Mouse (Mus musculus): ENCODE data around the gene Psmd12.

Gene Psmd12

GRCm38 (mm10) chr11:107510362-107511269 is 31.3 kb downstream of the Psmd12 start:
- no peak for DNase-seq (ENCODE audit: low read depth, low spot score)

- peak; percentile 40 for DNase-seq (ENCODE audit: low read depth, low spot score)
These were observed 32.7 kb downstream of the Psmd12 start for GRCm38 (mm10) chr11:107511954-107512353.

GRCm38 (mm10) chr11:107513047-107513446 is 33.8 kb downstream of the Psmd12 start:
- no peak for DNase-seq (ENCODE audit: low read depth, low spot score)

- no peak for DNase-seq (ENCODE audit: low read depth, low spot score)
These were observed 37.1 kb downstream of the Psmd12 start for GRCm38 (mm10) chr11:107516387-107516786.

GRCm38 (mm10) chr11:107518645-107519429 is 39.6 kb downstream of the Psmd12 start:
- no peak for DNase-seq (ENCODE audit: low read depth, low spot score)

GRCm38 (mm10) chr11:107521153-107521552 is 41.9 kb downstream of the Psmd12 start:
- DNase-seq (ENCODE audit: low read depth, low spot score), result no peak

GRCm38 (mm10) chr11:107524966-107525365 is 45.7 kb downstream of the Psmd12 start:
- no peak for DNase-seq (ENCODE audit: low read depth, low spot score)

- no peak for DNase-seq (ENCODE audit: low read depth, low spot score)
These were observed 48.3 kb downstream of the Psmd12 start for GRCm38 (mm10) chr11:107527632-107528031.

- DNase-seq (ENCODE audit: low read depth, low spot score), result no peak
These were observed 50.0 kb downstream of the Psmd12 start for GRCm38 (mm10) chr11:107529320-107529719.

GRCm38 (mm10) chr11:107531445-107531844 is 52.2 kb downstream of the Psmd12 start:
- DNase-seq (ENCODE audit: low read depth, low spot score), result no peak

GRCm38 (mm10) chr11:107532271-107532670 is 53.0 kb downstream of the Psmd12 start:
- no peak for DNase-seq (ENCODE audit: low read depth, low spot score)

- DNase-seq (ENCODE audit: low read depth, low spot score), result no peak
These were observed 59.7 kb downstream of the Psmd12 start for GRCm38 (mm10) chr11:107538994-107539393.

GRCm38 (mm10) chr11:107540339-107540738 is 61.1 kb downstream of the Psmd12 start:
- no peak for DNase-seq (ENCODE audit: low read depth, low spot score)

- no peak for DNase-seq (ENCODE audit: low read depth, low spot score)
These were observed 66.6 kb downstream of the Psmd12 start for GRCm38 (mm10) chr11:107545747-107546476.

- DNase-seq (ENCODE audit: low read depth, low spot score), result no peak
These were observed 67.5 kb downstream of the Psmd12 start for GRCm38 (mm10) chr11:107546667-107547301.

GRCm38 (mm10) chr11:107547351-107548203 is 68.3 kb downstream of the Psmd12 start, which contains the start of gene Helz:
Gene Helz, plus strand, starts transcription at chr11:107547930.
- DNase-seq (ENCODE audit: low read depth, low spot score), result peak; percentile 41

GRCm38 (mm10) chr11:107548204-107548975 is 69.1 kb downstream of the Psmd12 start:
- no peak for DNase-seq (ENCODE audit: low read depth, low spot score)

Data from retina, postnatal 7 days (tissue).